Mouse (Mus musculus): Measurements from ENCODE around the gene Dapk3. TPM values are rescaled to one million over a fixed set of nuclear protein-coding genes. Genes with fewer than 3 reads are reported as not detected.

Dapk3 gene
- 10 to 100 TPM; 26.8 to 31.2 TPM for total RNA-seq (2023)

DNA sequence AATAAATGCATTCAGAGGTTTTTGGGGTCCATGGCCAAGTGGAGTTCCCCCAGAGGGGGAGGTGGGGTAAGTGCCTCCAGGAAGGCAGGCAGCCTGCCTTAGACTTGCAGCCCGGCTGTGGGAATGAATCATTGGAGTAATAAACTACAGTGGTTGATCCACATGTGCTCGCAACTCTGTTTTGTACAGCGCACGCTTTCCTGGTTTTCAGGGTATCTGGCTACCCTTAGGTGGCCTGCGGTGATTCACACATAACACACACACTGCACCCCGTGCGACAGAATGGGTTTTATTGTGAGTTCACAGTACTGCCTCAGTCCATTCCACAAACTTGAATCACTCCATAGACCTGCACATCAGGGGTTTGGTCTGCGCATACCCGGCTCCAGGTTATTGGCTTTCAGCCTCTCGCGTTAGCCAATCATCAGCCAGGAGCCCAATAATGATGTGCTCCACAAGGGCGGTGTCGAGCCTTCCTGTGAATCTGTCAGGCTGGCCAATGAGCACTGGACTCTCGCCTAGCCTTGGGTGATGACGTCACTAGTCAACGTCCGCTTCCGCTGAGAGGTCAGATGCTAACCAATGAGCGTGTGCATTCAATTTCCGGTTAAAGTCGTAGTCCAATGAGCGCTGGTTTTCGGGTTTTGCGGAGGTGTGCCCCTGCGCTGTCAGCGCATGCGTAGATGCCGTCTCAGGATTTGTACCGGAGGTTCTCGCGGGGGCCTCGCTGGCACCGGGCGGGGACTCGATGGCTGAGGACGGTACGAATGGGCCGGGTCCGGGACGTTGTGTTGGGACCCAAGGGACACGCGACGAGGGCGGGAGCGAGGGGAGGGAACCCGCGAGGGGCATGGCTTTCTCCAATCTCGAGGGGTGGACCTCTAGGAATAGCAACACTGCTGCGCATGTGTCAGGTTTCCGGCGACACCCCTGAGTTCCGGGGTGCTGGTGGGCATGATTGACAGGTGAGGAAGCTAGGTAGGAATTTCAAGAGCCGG, at the start of gene Dapk3:
Gene Dapk3 (plus strand): TSS at position 670 of the 998 bp plus-strand sequence.

DNA sequence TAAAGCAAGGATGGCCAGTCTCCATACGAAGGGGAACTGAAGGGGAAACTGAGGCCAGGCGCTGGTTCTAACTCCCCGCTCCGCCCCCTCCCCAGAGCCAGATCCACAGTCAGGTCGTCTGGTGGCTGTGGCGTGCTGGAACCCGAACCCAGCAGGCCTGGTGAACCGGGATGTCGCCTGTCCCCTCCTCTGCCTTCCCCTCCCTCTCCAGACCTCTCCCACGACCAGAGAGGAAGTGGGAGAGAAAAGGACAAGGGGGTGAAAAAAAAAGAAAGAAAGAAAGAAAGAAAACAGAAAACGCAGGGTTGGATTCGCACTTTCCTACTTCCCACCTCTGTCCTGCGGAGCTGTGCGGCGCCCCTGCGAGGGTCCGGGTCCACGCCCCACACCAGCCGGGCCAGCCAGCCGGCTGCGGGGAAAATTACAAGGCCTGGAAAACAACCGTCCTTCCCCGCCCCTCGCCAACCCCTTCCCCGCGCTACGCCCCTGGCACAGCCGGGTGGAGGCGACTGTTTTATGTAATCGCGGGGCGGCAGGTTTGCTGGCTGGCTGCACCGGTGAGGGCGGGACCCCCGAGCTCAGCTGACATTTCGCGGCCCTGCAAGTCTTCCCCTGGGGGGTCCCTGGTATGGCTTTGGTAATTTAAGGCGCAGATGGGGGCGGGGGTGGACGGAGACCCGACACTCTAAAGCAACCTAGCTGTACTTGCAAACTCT, 47.7 kb upstream of the Dapk3 start, which contains the start of gene Zbtb7a:
Gene Zbtb7a (plus strand): TSS at position 255 of the 716 bp plus-strand sequence.

DNA sequence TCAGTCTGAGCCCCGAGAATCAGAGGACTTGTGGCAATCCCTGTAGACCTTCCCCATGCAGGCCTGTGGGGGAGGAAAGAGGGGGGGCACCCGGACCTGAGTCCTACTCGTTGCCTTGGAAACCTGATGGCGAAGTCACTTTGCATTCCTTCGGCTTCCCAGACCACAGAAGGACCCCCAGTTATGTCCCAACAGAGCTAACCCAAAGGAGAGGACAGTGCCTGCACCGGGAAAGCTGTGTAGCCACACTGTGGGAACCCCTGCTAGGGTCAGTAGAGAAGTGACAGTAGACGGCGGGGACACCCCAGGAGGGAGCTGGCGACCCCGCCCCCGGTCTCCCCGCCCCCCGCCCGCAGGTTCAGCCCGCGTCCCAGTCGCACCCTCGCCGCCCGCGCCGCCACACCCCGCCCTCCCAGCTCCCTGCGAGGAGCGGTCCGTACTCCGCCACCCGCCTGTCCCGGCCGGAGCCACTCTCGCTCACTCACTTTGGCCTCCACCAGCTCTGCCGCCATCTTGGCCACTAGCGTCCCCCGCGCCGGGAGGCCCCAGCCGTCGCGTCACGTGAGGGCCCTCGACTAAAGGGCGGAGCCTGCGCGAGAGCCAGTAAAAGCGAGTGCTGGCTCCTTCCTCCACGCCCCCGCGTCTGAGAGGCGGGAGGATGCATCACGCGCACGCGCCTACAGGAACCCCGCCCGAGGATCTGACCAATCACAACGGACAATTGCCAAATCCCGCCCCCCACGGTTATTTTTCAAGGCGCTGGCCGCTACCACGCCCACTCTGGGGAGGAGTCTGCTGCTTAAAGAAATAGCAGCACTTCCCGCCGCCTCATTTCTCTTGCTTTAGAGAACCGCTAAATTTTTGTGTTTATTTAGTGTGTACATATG, 15.4 kb upstream of the Dapk3 start, which contains the start of gene Pias4:
Gene Pias4 (minus strand): TSS at position 724 of the 887 bp plus-strand sequence.

DNA sequence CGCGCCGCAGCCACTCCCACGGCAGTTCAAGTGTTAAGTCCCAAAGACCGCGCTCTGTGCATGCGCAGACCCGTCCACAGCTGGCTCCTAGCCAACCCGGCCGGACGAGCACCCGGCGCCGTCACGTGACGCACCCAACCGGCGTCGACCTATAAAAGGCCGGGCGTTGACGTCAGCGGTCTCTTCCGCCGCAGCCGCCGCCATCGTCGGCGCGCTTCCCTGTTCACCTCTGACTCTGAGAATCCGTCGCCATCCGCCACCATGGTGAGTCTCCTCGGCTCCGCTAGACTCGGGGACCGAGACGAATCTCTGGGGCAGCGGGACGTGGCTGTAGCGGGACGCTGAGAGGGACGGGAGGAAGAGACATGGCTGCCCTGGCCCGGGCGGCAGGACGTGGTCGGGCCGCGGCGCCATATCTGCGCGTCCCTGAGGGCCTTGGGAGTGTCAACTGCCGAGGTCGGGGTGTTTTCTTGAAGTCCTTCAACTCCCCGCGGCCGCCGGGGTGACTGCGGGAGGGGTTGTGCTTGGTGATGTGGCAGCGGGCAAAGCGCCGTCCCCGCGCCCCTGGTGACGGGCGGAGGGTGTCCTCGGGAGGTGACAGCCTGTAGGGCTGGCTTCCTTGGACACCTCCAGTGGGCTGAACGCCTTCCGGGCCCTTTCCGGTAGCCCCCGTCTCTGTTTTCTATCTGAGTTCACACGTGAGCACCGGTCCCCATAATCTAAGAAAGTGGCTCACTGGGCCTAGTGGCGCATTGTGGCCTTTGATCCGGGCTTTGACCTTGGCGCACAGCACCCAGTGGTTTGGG, 6.1 kb upstream of the Dapk3 start, which contains the start of gene Eef2:
Gene Eef2 (plus strand): TSS at position 166 of the 806 bp plus-strand sequence.

DNA sequence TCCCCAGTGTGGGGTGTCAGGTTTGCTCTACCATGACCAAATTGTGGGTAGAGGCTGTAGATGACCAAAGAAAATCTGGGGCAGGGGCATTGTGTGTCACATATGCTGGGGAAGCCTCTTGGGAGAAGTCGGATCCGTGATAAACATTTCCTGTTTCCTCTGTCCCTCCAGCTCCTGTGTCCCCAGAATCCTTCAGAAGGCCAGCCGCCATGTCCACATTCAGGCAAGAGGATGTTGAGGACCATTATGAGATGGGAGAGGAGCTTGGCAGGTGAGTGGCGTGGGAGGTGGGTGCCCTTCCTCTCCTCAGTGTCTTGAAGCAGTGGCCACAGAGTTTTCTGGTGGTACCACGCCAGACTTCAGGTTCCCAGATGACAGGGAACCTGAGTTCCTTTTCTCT, 1.0 kb downstream of the Dapk3 start, which contains the start of gene 4930442H23Rik:
Gene 4930442H23Rik (minus strand): TSS at position 45 of the 400 bp plus-strand sequence.

DNA sequence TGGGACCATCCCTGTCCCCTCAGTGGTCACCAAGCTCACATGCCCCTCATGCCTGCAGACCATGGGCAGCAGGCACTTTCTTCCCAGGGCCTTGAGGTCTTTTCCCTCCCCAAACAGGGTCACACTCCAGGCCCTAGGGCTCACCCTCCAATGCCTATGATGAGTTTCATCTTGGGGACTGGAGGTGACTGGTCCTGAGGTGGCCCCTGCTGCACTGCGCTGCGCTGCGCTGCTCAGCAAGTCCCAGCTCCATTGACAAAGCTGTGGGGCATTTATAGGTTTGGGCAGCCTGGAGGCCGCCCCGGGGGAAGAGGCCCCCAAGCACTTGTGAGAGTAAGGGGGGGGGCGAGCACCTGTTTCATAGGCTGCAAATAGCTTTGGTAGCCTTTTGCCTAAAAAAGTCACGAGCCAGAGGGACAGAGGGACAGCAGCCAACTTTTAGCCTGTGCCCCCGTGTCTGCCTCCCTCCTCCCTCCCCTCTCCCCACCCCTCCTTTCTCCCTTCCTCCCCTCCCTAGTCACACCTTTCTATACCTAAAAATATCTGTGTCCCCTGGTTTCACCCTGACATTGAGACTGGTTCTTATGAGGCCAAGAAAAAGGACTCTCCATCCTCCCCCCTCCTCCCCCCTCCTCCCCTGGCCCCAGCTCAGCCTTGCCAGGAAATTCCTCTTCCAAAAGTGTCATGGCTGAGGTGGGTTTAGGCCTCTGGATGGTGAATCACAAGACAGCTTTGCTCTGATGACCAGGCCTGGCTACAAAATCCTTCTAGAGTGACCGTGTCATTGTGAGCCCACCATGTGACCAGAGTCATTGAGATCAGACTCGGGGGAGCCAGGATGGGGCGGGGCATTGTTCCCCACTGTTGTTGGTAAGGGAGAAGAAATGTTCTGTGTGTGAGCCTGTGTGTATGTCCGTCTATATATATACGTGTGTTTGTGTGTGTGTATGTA, 19.3 kb downstream of the Dapk3 start, which contains the start of gene Nmrk2:
Gene Nmrk2 (minus strand): TSS at position 245 of the 952 bp plus-strand sequence.

DNA sequence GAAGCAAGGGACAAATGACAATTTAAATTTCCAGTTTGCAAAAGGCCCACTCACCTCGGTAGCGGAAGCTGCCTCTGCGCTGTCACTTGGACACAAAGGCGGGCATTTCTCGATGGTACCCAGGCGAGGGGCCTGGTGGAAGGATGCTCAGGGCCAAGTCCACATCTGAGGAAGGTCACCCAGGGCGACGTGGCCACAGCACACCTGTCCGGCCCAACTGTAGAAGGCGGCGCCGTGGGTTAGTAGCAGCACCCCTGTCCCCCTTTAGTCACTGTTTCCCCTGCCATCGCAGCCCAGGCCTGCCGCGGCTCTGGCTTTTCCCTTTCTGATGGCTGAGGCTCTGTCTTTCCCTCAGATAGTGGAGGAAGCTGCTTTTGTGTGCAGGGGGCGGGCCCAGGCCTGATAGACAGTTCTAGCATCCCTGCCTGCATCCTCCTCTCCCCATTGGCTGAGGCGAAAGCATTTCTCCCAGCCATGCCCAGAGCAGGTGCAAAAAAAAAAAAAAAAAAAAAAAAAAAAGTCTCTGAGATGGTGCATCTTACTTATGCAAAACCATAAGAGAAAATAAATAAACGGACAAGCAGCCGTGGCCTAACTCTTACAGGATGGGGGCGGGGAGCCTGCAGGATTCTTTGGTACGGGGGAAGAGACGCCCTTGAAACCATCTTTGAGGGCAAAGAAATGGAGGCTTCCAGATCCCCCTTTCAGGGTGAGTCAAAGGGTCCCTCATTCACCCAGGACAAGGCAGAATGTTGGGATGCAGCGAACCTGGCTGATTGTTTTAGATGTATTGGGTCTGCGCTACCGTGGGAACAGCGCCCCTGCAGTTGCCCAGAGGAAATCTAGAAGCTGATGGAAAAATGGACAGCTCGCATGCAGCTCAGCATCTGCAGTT, 47.9 kb downstream of the Dapk3 start, which contains the start of gene Atcay:
Gene Atcay (minus strand): TSS at position 396 of the 895 bp plus-strand sequence.

DNA sequence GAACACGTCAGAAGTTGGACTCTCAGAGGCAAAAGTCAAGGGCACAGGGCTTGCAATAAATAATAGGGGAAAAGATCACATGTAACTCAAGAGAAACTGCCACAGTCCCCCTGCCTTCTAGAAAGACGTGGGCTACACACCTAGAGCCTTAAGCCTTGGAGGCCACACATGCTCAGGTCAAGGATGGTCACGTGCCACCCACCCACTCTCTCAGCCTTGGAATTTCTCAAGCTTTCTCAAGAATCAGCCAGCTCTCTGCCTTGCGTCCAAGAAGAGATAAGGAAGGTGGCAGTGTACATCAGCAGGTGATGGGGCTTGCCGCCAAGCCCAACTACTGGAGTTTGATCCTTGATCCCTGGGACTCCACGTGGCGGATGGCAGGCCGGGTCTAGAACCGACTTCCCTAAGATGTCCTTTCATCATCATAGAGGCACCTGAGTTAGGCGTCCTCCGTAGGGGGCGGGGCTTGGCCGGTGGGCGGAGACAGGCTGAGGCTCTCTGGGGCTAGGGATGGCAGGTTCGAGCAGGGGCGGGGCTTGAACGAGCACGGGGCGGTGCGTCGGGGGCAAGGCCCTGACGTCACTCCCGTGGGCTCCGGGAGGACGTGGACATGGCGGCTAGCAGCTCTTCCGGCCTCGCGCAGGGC, 49.9 kb downstream of the Dapk3 start, which contains the start of gene Zfr2:
Gene Zfr2 (plus strand): TSS at position 576 of the 646 bp plus-strand sequence.

Other genes with a start within 250 kb of the Dapk3 start
- gene Gng7, start 168.1 kb upstream of the Dapk3 start, total RNA-seq (2023): under 1 TPM; 0.59 to 0.68 TPM
- not detected for gene Diras1, start 157.3 kb upstream of the Dapk3 start, total RNA-seq (2023)
- gene Slc39a3, start 145.6 kb upstream of the Dapk3 start, total RNA-seq (2023): 10 to 100 TPM; 11.2 to 13.3 TPM
- gene Sgta, start 122.8 kb upstream of the Dapk3 start, total RNA-seq (2023): 10 to 100 TPM; 48.3 to 49.5 TPM
- 1 to 10 TPM; 6.6 to 8.3 TPM for gene Thop1, start 113.0 kb upstream of the Dapk3 start, total RNA-seq (2023)
- gene Creb3l3, start 84.1 kb upstream of the Dapk3 start, total RNA-seq (2023): 1 to 10 TPM in 1 of 2 experiments, under 1 TPM in 1; 0.64 to 1.2 TPM
- gene Map2k2, start 77.1 kb upstream of the Dapk3 start, total RNA-seq (2023): 10 to 100 TPM; 86.1 to 87.6 TPM
- gene Zbtb7a, start 47.8 kb upstream of the Dapk3 start, total RNA-seq (2023): 10 to 100 TPM; 62.4 to 68.5 TPM
- gene Pias4, start 15.1 kb upstream of the Dapk3 start, total RNA-seq (2023): 10 to 100 TPM; 27.3 to 29.5 TPM
- 100 to 1,000 TPM; 824 to 844 TPM for gene Eef2, start 6.4 kb upstream of the Dapk3 start, total RNA-seq (2023)
- not detected for gene 4930442H23Rik, start 844 bp downstream of the Dapk3 start, total RNA-seq (2023)
- gene Nmrk2, start 19.0 kb downstream of the Dapk3 start, total RNA-seq (2023): not detected
- not detected for gene Atcay, start 47.8 kb downstream of the Dapk3 start, total RNA-seq (2023)
- gene Zfr2, start 50.1 kb downstream of the Dapk3 start, total RNA-seq (2023): 1 to 10 TPM in 1 of 2 experiments, under 1 TPM in 1; 0.44 to 1.5 TPM
- gene Matk, start 69.9 kb downstream of the Dapk3 start, total RNA-seq (2023): 1 to 10 TPM; 7.1 to 10.0 TPM
- gene Mrpl54, start 83.9 kb downstream of the Dapk3 start, total RNA-seq (2023): 10 to 100 TPM; 36.4 to 40.7 TPM
- gene Apba3, start 84.0 kb downstream of the Dapk3 start, total RNA-seq (2023): 10 to 100 TPM; 28.2 to 28.6 TPM
- 1 to 10 TPM; 5.6 to 5.8 TPM for gene Tjp3, start 108.6 kb downstream of the Dapk3 start, total RNA-seq (2023)
- 10 to 100 TPM; 84.7 to 91.8 TPM for gene Pip5k1c, start 110.0 kb downstream of the Dapk3 start, total RNA-seq (2023)
- gene Cactin, start 138.1 kb downstream of the Dapk3 start, total RNA-seq (2023): 10 to 100 TPM; 27.9 to 30.2 TPM
- under 1 TPM in 1 of 2 experiments, not detected in 1; 0.64 TPM for gene Tbxa2r, start 145.7 kb downstream of the Dapk3 start, total RNA-seq (2023)
- gene Gipc3, start 160.3 kb downstream of the Dapk3 start, total RNA-seq (2023): not detected
- 10 to 100 TPM; 38.3 to 46.6 TPM for gene Hmg20b, start 167.5 kb downstream of the Dapk3 start, total RNA-seq (2023)
- gene Mfsd12, start 174.5 kb downstream of the Dapk3 start, total RNA-seq (2023): 10 to 100 TPM; 19.2 to 20.1 TPM
- gene 4930404N11Rik, start 182.8 kb downstream of the Dapk3 start, total RNA-seq (2023): 1 to 10 TPM; 3.8 to 4.8 TPM
- gene Fzr1, start 195.5 kb downstream of the Dapk3 start, total RNA-seq (2023): 10 to 100 TPM; 51.4 to 52.7 TPM
- gene Dohh, start 201.4 kb downstream of the Dapk3 start, total RNA-seq (2023): 10 to 100 TPM; 17.9 to 20.0 TPM
- gene Gm48551, start 201.5 kb downstream of the Dapk3 start, total RNA-seq (2023): under 1 TPM; 0.53 to 0.70 TPM
- 1 to 10 TPM; 1.1 to 1.3 TPM for gene Gm48552, start 206.0 kb downstream of the Dapk3 start, total RNA-seq (2023)
- 10 to 100 TPM in 1 of 2 experiments, 1 to 10 TPM in 1; 7.1 to 10.6 TPM for gene Smim24, start 210.0 kb downstream of the Dapk3 start, total RNA-seq (2023)